Comparison of ENCODE assay signal across 35 mouse cellular contexts in the genomic region with DNA sequence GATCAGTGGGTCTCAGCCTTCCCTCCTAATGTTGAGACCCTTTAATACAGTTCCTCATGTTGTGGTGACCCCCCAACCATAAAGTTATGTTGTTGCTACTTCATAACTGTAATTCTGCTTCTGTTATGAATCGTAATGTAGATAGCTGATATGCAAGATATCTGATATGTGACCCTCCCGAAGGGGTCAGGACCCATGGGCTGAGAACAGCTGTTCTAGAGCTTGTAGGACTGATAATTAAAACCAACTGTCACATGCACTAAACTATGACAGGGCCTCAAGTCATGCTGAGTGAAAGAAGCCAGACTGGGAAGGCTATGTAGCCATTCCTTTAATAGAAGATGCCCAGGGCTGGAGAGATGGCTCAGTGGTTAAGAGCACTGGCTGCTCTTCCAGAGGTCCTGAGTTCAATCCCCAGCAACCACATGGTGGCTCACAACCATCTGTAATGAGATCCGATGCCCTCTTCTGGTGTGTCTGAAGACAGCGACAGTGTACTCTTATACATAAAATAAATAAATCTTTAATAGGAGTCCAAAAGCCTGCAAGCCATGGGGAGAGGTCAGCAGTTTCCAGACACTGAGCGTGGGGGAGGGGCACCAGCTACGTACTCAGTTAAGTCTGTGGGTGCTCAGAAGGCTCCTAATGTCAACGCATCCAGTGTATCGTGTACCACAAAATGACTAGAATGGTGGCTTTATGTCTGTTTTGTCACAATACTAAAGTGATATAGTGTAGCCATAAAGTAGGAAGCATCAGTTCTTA. TPM values are rescaled to one million over a fixed set of nuclear protein-coding genes. Genes with fewer than 3 reads are reported as not detected.
A peak's percentile ranks its signal among the peaks of the same experiment; 100 is the strongest.
DNase-seq lines count a peak whose midpoint lies in the region; ATAC-seq and TF ChIP-seq lines count a peak whose summit lies in the region.
"Had no signal": no experiment of that assay in that cellular context is flagged by ENCODE, and none has a peak within 500 bp of the region (broad histone marks: within the 10 kb centered on the region; RNA-seq: fewer than 3 reads in every experiment).

No protein-coding gene starts in this region.

- no peak for ATAC-seq in intestine, embryonic 15.5 days
- no peak for ATAC-seq in kidney, postnatal 0 days (replicated peaks; ENCODE audit: low FRiP score, low read depth)
- no peak for ATAC-seq in forebrain, embryonic 12.5 days (ENCODE audit: low FRiP score)
- ATAC-seq: forebrain, embryonic 15.5 days; inflammation-experienced regulatory T-cells, adult 6 months had no signal

- DNase-seq in kidney, adult 18-20 months: peak; percentile 46
- no peak for DNase-seq in kidney, postnatal 0 days (ENCODE audit: low spot score)
- DNase-seq in kidney, postnatal 4 days: peak; percentile 51 to 65
- DNase-seq in heart, adult 2 months: no peak
- no peak for DNase-seq in adrenal gland, postnatal 14 days
- DNase-seq: adrenal gland, adult 8-10 months; B cell, adult 2 months; cerebellum, adult 9-11 months; embryo, embryonic 11 days; lung, postnatal 36 days; retina, postnatal 1 day; right cerebral cortex, postnatal 14 days; thymus, adult 18-20 months; thymus, postnatal 36 days had no signal

- no peak for TF ChIP-seq CTCF in kidney, postnatal 0 days (IDR thresholded peaks at IDR 0.05; ENCODE audit: low read depth)
- TF ChIP-seq CTCF in heart, adult 2 months (IDR thresholded peaks at IDR 0.05): no peak

- H3K9me3 ChIP-seq in intestine, embryonic 15.5 days: no peaks in the 10 kb centered on the region
- H3K9me3 ChIP-seq in kidney, postnatal 0 days (replicated peaks; ENCODE audit: low read length): no peaks in the 10 kb centered on the region
- H3K9me3 ChIP-seq in forebrain, embryonic 12.5 days: no peaks in the 10 kb centered on the region
- H3K9me3 ChIP-seq: forebrain, embryonic 15.5 days; hindbrain, embryonic 15.5 days; limb, embryonic 12.5 days had no signal

- WGBS in intestine, embryonic 15.5 days: 75% methylated on average over 8 of the region's 8 CpGs
- WGBS in kidney, postnatal 0 days: 62% methylated on average over 8 of the region's 8 CpGs
- 81% methylated on average over 8 of the region's 8 CpGs for WGBS in heart, adult 2 months
- 91% methylated on average over 8 of the region's 8 CpGs for WGBS in forebrain, embryonic 12.5 days

- no peaks in the 10 kb centered on the region for H3K27me3 ChIP-seq in intestine, embryonic 15.5 days (replicated peaks)
- no peaks in the 10 kb centered on the region for H3K27me3 ChIP-seq in kidney, postnatal 0 days (ENCODE audit: insufficient read depth, low read length)
- no peaks in the 10 kb centered on the region for H3K27me3 ChIP-seq in heart, adult 2 months (ENCODE audit: control insufficient read depth, insufficient read depth, low read length)
- no peaks in the 10 kb centered on the region for H3K27me3 ChIP-seq in forebrain, embryonic 12.5 days
- H3K27me3 ChIP-seq: embryonic facial prominence, embryonic 12.5 days; forebrain, embryonic 15.5 days; hindbrain, embryonic 15.5 days; limb, embryonic 12.5 days; midbrain, embryonic 12.5 days had no signal

- no peak overlapping the region for H3K4me3 ChIP-seq in intestine, embryonic 15.5 days (replicated peaks)
- no peak overlapping the region for H3K4me3 ChIP-seq in kidney, postnatal 0 days (replicated peaks; ENCODE audit: low read depth, low read length)
- H3K4me3 ChIP-seq in heart, adult 2 months: no peak overlapping the region
- H3K4me3 ChIP-seq in forebrain, embryonic 12.5 days (replicated peaks): no peak overlapping the region
- H3K4me3 ChIP-seq: embryonic facial prominence, embryonic 12.5 days; forebrain, embryonic 15.5 days; hindbrain, embryonic 10.5 days; hindbrain, embryonic 15.5 days; left cerebral cortex, adult 2 months; limb, embryonic 12.5 days; midbrain, embryonic 12.5 days had no signal

- peak overlapping the region; percentile 82; the same call in 1 of the 2 replicates for H3K27ac ChIP-seq in intestine, embryonic 15.5 days
- H3K27ac ChIP-seq in kidney, postnatal 0 days: peak overlapping the region; percentile 79; the same call in 1 of the 2 replicates
- H3K27ac ChIP-seq in heart, adult 2 months: no peak overlapping the region
- no peak overlapping the region for H3K27ac ChIP-seq in forebrain, embryonic 12.5 days
- H3K27ac ChIP-seq: embryonic facial prominence, embryonic 12.5 days; forebrain, embryonic 15.5 days; hindbrain, embryonic 10.5 days; hindbrain, embryonic 15.5 days; left cerebral cortex, adult 2 months; limb, embryonic 12.5 days; midbrain, embryonic 12.5 days had no signal

- H3K9ac ChIP-seq in intestine, embryonic 15.5 days: no peak overlapping the region
- no peak overlapping the region for H3K9ac ChIP-seq in kidney, postnatal 0 days (ENCODE audit: low read depth, low read length)
- no peak overlapping the region for H3K9ac ChIP-seq in heart, adult 2 months (ENCODE audit: low read depth, low read length)
- no peak overlapping the region for H3K9ac ChIP-seq in forebrain, embryonic 12.5 days
- H3K9ac ChIP-seq: embryonic facial prominence, embryonic 12.5 days; forebrain, embryonic 15.5 days; hindbrain, embryonic 15.5 days; limb, embryonic 12.5 days; midbrain, embryonic 12.5 days had no signal

- no peak overlapping the region for H3K4me2 ChIP-seq in intestine, embryonic 15.5 days (replicated peaks)
- H3K4me2 ChIP-seq in kidney, postnatal 0 days (ENCODE audit: low read length): no peak overlapping the region
- no peak overlapping the region for H3K4me2 ChIP-seq in forebrain, embryonic 12.5 days
- H3K4me2 ChIP-seq: embryonic facial prominence, embryonic 12.5 days; forebrain, embryonic 15.5 days; hindbrain, embryonic 15.5 days; limb, embryonic 12.5 days; liver, embryonic 11.5 days; midbrain, embryonic 12.5 days had no signal

- TF ChIP-seq EP300 in heart, adult 2 months (IDR thresholded peaks at IDR 0.05; ENCODE audit: insufficient read depth, low read depth, low read length): no peak

- H3K36me3 ChIP-seq in intestine, embryonic 15.5 days: no peaks in the 10 kb centered on the region
- H3K36me3 ChIP-seq in kidney, postnatal 0 days (ENCODE audit: insufficient read depth, low read length): no peaks in the 10 kb centered on the region
- H3K36me3 ChIP-seq in heart, adult 2 months (ENCODE audit: control insufficient read depth, insufficient read depth, low read length): no peaks in the 10 kb centered on the region
- no peaks in the 10 kb centered on the region for H3K36me3 ChIP-seq in forebrain, embryonic 12.5 days (replicated peaks)
- H3K36me3 ChIP-seq: embryonic facial prominence, embryonic 12.5 days; forebrain, embryonic 15.5 days; hindbrain, embryonic 10.5 days; hindbrain, embryonic 15.5 days; limb, embryonic 12.5 days; midbrain, embryonic 12.5 days had no signal

- TF ChIP-seq POLR2A in heart, adult 2 months (IDR thresholded peaks at IDR 0.05; ENCODE audit: insufficient read depth, low read depth, low read length): no peak

- no peaks in the 10 kb centered on the region for H3K79me2 ChIP-seq in heart, adult 2 months (replicated peaks; ENCODE audit: control insufficient read depth, insufficient read depth, low read length)

- intact Hi-C loops in heart, adult 2 months (cut with DNase I): no loop called here

- H3K4me1 ChIP-seq in intestine, embryonic 15.5 days (replicated peaks): no peaks in the 10 kb centered on the region
- H3K4me1 ChIP-seq in kidney, postnatal 0 days (replicated peaks; ENCODE audit: insufficient read depth, low read length): 0 out of 2 replicates have a peak, but pooled peaks cover 4% of the 10 kb centered on the region
- no peaks in the 10 kb centered on the region for H3K4me1 ChIP-seq in heart, adult 2 months (ENCODE audit: control insufficient read depth, insufficient read depth, low read length)
- peaks cover 11% of the 10 kb centered on the region for H3K4me1 ChIP-seq in forebrain, embryonic 12.5 days
- H3K4me1 ChIP-seq: embryonic facial prominence, embryonic 12.5 days; forebrain, embryonic 15.5 days had no signal

RNA-seq across cellular contexts. Expression of a gene that starts 19.1 kb away (rescaled TPM):
- polyA plus RNA-seq in intestine, embryonic 15.5 days (2015; fragmentation: Nextera tagmentation; extraction: Ambion mirVana): 0.30 and 0.60 TPM in 2 replicates
- 2.8 TPM in 2 replicates for polyA plus RNA-seq in kidney, postnatal 0 days (2015; fragmentation: Nextera tagmentation; extraction: Ambion mirVana)
- under 1 TPM; 0.36 to 0.57 TPM for total RNA-seq in heart, adult 2 months (2021)
- polyA plus RNA-seq in heart, adult 2 months (2012; rRNA removed): 1.2 and 2.3 TPM in 2 replicates
- 5.2 and 5.6 TPM in 2 replicates for polyA plus RNA-seq in forebrain, embryonic 12.5 days (2016; fragmentation: Nextera tagmentation; extraction: Ambion mirVana)
- total RNA-seq in adrenal gland, postnatal 14 days (2021): 14.4 and 14.9 TPM in 2 replicates
- total RNA-seq: megakaryocyte, adult 5-6 weeks had no signal
- polyA plus RNA-seq: inflammation-experienced regulatory T-cells, adult 6 months had no signal

RNA-seq across cellular contexts. Expression of a gene that starts 22.1 kb away (rescaled TPM):
- 0.46 and 0.67 TPM in 2 replicates for polyA plus RNA-seq in intestine, embryonic 15.5 days (2015; fragmentation: Nextera tagmentation; extraction: Ambion mirVana)
- 0.75 and 0.89 TPM in 2 replicates for polyA plus RNA-seq in kidney, postnatal 0 days (2015; fragmentation: Nextera tagmentation; extraction: Ambion mirVana)
- total RNA-seq in heart, adult 2 months (2021): not detected
- polyA plus RNA-seq in heart, adult 2 months (2012; rRNA removed): not detected in 2 replicates
- polyA plus RNA-seq in forebrain, embryonic 12.5 days (2016; fragmentation: Nextera tagmentation; extraction: Ambion mirVana): 1.1 and 1.2 TPM in 2 replicates
- 0.07 and 0.38 TPM in 2 replicates for total RNA-seq in adrenal gland, postnatal 14 days (2021)
- total RNA-seq: megakaryocyte, adult 5-6 weeks had no signal

RNA-seq across cellular contexts. Expression of a gene that starts 57.6 kb away (rescaled TPM):
- 0.05 TPM in 2 replicates for polyA plus RNA-seq in intestine, embryonic 15.5 days (2015; fragmentation: Nextera tagmentation; extraction: Ambion mirVana)
- polyA plus RNA-seq in kidney, postnatal 0 days (2015; fragmentation: Nextera tagmentation; extraction: Ambion mirVana): 0.08 TPM in 2 replicates
- total RNA-seq in heart, adult 2 months (2021): not detected
- polyA plus RNA-seq in heart, adult 2 months (2012; rRNA removed): 0.04 TPM in 1 of 2 replicates, not detected in the other
- polyA plus RNA-seq in forebrain, embryonic 12.5 days (2016; fragmentation: Nextera tagmentation; extraction: Ambion mirVana): 0.06 TPM in 1 of 2 replicates, not detected in the other
- total RNA-seq in adrenal gland, postnatal 14 days (2021): 0.19 TPM in 1 of 2 replicates, not detected in the other
- total RNA-seq: adrenal gland, adult 8-10 months; gastrocnemius, adult 18-20 months; gastrocnemius, postnatal 4 days; heart, postnatal 14 days; layer of hippocampus, adult 18-20 months; layer of hippocampus, postnatal 10 days; left cerebral cortex, adult 2 months; left cerebral cortex, postnatal 25 days had no signal
- polyA plus RNA-seq: frontal cortex, adult 2 months; hindbrain, embryonic 15.5 days; liver, embryonic 11.5 days; neural tube, embryonic 14.5 days; stomach, embryonic 16.5 days had no signal

Comparison
In these comparisons a context has a peak if more than half of its experiments do, and no peak if none do; other contexts are left out.
1. DNase-seq: peak in kidney, adult 18-20 months (single experiment) and kidney, postnatal 4 days (2 of 2); none in kidney, postnatal 0 days (single experiment), heart, adult 2 months (0 of 2) and adrenal gland, postnatal 14 days (single experiment).
2. H3K27ac ChIP-seq: peak in intestine, embryonic 15.5 days (single experiment) and kidney, postnatal 0 days (single experiment); none in heart, adult 2 months (single experiment) and forebrain, embryonic 12.5 days (single experiment).